Mouse (Mus musculus) spleen, postnatal 10 days (tissue): ENCODE results near the gene Trim2.

ENCODE experiments used
- DNase-seq, 2 experiments: peaks; one replicate each; pipeline ENCODE4 v3.0.0; 2021 to 2022; ENCODE audit warnings: low spot score in 2 of 2

Trim2 gene

DNA sequence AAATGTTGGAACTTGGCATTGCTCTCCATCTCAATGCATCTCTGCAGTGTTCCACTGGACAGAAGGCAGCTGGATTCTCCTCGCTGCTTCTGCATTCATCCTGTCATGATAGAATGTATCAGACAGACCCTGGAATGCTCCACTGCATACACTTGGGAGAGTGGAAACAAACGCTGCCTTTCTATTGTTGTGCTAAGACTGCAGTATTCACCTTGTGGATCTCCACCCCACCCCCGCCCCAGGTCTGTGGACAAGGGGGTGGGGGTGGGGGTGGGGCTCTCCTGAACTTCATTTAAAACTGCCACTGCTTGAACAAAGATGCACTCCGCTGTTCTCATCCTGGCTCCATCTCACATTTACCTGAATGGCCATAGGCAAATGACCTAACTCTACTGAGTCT, 112.8 kb downstream of the Trim2 start:
- DNase-seq, result no peak

- no peak for DNase-seq
These were observed 115.4 kb downstream of the Trim2 start for GRCm38 (mm10) chr3:84191141-84191881.

DNA sequence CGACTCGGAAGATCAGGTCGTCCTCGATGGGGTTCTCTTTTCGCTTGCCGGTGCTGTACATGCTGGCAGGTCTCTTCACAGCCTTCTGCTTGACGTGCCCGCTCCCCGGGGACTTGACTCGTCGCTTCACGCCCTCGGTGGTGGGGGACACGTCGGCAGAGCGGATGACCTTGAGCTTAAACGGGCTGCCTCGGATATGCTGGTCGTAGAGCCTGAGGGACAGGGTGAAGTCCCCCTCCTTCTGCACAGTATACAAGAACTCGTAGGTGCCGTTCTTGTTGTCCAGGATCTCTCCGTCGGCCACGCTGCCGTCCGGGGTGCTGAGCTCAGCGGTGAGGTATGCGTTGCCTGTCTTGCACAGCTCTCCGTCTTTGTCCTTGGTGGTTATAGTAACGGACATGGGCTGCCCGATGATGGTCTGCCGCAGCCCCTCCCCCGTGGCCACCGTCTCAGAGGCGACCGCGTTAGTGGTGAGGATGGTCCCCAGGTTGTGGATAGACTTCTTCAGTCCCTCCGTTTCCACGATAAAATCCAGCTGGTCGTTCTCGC, 116.1 kb downstream of the Trim2 start:
- DNase-seq, result peak; percentile 15 to 49

- DNase-seq, result no peak
These were observed 117.0 kb downstream of the Trim2 start for GRCm38 (mm10) chr3:84189629-84190173.

DNA sequence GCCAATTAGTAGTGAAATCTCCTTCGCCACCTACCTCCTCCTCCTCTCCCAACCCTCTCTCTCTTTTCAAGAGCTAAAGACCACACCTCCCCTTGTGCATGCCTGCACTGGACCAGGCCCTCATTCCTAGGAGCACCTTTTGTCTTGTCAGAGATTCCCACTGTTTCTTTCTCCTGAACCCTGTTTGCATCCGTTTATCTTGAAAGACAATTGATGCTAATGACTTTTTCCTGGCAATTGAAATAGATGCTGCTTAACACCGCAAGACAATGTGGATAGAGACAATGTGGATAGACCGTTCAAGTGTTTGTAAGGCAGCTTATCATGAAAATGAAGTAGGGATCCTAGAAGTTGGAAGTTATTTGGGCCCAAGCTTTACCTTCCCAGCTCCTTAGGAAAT, 125.0 kb downstream of the Trim2 start:
- no peak for DNase-seq

GRCm38 (mm10) chr3:84181102-84181501, 125.6 kb downstream of the Trim2 start:
- no peak for DNase-seq

- no peak for DNase-seq
These were observed 126.4 kb downstream of the Trim2 start for GRCm38 (mm10) chr3:84180304-84180703.

- DNase-seq, result no peak
These were observed 128.8 kb downstream of the Trim2 start for GRCm38 (mm10) chr3:84177834-84178233.

GRCm38 (mm10) chr3:84175337-84176315, 131.1 kb downstream of the Trim2 start:
- peak; percentile 23 to 75 for DNase-seq

- DNase-seq, result no peak
These were observed 133.0 kb downstream of the Trim2 start, which contains the start of gene Gm6525 for GRCm38 (mm10) chr3:84173581-84174154. TSS of gene Gm6525 (plus strand) at chr3:84174104.

GRCm38 (mm10) chr3:84172406-84172805, 134.3 kb downstream of the Trim2 start:
- no peak for DNase-seq

DNA sequence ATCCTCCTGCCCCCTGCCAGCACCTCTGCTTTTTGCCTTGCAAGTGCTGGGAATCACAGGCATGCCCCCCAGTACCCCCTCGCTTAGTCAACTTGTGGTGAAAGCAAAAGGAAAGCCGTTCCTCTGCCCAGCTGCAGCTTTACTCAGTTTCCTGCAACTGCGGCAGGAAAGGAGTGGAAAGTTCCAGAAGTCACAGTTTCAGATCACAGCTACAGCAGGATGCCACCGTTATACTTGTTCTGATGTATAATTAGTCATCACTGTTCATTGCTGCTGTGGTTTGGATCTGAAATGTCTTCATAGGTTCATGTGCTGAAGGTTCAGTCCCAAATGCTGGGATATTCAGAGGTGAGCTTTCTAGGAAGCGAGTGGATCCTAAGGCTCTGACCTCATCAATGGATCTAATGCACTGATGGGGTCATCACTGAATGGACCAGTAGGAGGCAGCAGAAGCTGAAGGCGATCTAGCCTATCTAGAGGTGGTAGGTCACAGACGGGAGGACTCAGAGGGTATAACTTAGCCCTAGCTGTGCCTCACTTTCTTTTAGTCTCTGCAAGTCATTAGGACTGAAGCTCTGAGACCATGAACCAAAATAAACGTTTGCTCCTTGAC, 137.2 kb downstream of the Trim2 start:
- no peak for DNase-seq

DNA sequence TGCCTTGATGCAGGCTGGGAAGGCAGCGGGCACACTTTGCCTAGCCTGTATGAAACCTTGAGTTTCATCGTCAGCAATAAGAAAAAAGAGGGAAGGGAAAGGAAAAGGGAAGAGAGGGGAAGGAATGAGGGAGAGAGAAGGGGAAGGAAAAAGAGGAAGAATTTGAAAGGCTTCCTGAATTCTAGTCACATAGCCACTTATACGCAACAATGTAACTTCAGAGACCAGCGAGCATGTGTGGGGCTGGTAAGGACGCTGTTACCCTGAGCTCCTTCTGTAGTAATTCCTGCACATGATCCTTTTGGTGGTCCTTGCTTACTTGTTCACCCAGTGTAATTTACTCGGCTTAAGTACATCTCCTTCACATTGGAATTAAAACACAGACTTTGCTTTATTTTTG, 137.7 kb downstream of the Trim2 start:
- no peak for DNase-seq

DNA sequence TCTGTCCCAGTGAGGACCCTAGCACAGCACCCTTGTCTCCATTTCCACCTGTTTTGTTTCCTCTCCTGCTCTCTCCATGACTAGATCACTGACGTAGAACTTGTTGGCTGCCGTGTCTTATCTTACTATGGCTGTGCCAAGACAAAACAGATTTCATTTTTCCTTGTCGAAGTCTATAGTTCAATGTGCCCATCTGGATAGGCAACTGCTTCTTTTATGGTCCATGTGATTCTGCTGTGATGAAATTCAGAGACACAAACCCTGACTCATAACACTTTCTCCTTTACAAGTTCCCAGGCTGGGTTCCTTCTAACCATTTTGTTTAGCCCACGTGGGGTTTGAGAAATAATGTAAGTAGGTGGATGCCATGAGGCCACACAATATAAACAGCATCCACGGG, 140.6 kb downstream of the Trim2 start:
- DNase-seq, result no peak

- DNase-seq, result no peak
These were observed 141.3 kb downstream of the Trim2 start for GRCm38 (mm10) chr3:84165391-84165790.

GRCm38 (mm10) chr3:84157559-84158350, 148.9 kb downstream of the Trim2 start:
- no peak for DNase-seq

GRCm38 (mm10) chr3:84157011-84157410, 149.7 kb downstream of the Trim2 start:
- DNase-seq, result peak in 1 of 2 experiments; percentile 36

- no peak for DNase-seq
These were observed 150.6 kb downstream of the Trim2 start for GRCm38 (mm10) chr3:84156105-84156504.

DNA sequence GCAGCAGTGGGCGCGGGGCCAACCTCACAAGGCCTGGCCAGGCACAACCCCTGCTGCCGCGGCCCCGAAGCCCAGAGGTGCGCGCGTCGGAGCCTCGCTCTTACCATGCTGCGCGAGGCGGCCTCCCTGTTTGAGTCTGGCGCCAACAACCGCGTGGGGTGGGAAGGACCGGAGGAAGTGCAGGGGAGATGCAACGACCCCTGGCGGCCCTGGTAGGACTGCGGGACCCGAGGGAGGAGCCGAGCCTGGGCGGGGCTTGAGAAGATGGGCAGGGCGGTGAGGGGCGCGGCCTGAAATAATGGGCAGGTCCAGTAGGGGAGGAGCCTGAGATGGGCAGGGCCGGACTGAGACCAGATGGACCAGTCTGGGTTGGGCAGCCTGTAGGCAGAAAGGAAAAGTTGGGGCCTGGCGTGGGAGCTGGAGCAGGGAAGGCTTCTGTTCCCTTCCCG, 151.1 kb downstream of the Trim2 start, which contains the start of gene Mnd1:
Gene Mnd1, minus strand, starts transcription at position 229 of the 449 bp plus-strand sequence.
- peak; percentile 98 to 99 for DNase-seq

DNA sequence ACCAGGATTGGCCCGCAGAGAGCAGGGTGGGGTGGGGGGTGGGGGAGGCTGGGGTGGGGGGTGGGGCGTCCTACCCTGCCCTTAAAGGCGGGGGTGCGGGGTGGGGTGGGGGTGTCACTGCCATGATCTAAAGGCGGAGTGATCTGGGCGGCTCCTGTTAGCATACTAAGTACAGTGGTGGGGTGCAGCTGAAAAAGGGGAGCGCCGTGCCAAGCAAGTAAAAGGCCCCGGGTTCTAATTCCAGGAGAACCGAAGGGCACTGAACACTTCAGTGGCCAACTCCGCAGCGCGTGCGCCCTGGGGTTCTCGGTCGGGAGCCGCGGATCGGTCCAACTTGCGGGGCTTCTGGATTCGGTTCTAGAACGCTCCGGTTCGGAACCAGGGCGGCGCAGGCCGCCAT, 151.5 kb downstream of the Trim2 start:
- no peak for DNase-seq
